Mouse (Mus musculus) limb, embryonic 14.5 days (tissue): ENCODE results near the gene Hfe2. TPM values are rescaled to one million over a fixed set of nuclear protein-coding genes. Genes with fewer than 3 reads are reported as not detected.

ENCODE experiments used
- ATAC-seq: fragments of 200-750 bp; cut with Nextera tagmentation; 2 replicates; pipeline ENCODE4 v1.8.0; 2017; ENCODE audit warnings: low read depth, moderate number of reproducible peaks, moderate TSS enrichment; ENCODE audit not compliant: low FRiP score
- DNase-seq: peaks from one replicate; pipeline ENCODE4 v3.0.0-alpha.2; 2015; ENCODE audit warnings: low spot score
- H3K27ac ChIP-seq: fragments of 300-500 bp; sonication (generic); replicated peaks from 2 replicates; pipeline ENCODE4 v1.5.1; 2014; ENCODE audit warnings: low read depth, mild to moderate bottlenecking, low read length, moderate library complexity, mixed read lengths
- H3K27me3 ChIP-seq: fragments of 300-500 bp; sonication (generic); 2 replicates; pipeline ENCODE4 v1.6.1; 2014; ENCODE audit warnings: low read length, mixed read lengths; ENCODE audit not compliant: control insufficient read depth, insufficient read depth
- H3K36me3 ChIP-seq: fragments of 300-500 bp; sonication (generic); 2 replicates; pipeline ENCODE4 v1.6.1; 2014; ENCODE audit warnings: mild to moderate bottlenecking, low read length, moderate library complexity, mixed read lengths; ENCODE audit not compliant: control insufficient read depth, insufficient read depth
- H3K4me1 ChIP-seq: fragments of 300-500 bp; sonication (generic); 2 replicates; pipeline ENCODE4 v1.6.1; 2014; ENCODE audit warnings: antibody characterized with exemption, low read length, mixed read lengths; ENCODE audit not compliant: control insufficient read depth, insufficient read depth
- H3K4me2 ChIP-seq: fragments of 300-500 bp; sonication (generic); replicated peaks from 2 replicates; pipeline ENCODE4 v1.6.1; 2014; ENCODE audit warnings: low read depth, mild to moderate bottlenecking, low read length, moderate library complexity; ENCODE audit not compliant: severe bottlenecking
- H3K4me3 ChIP-seq: fragments of 300-500 bp; sonication (generic); replicated peaks from 2 replicates; pipeline ENCODE4 v1.5.1; 2014; ENCODE audit warnings: low read length
- H3K9ac ChIP-seq: fragments of 300-500 bp; sonication (generic); 2 replicates; pipeline ENCODE4 v1.6.1; 2014; ENCODE audit warnings: mild to moderate bottlenecking, low read depth, low read length, moderate library complexity; ENCODE audit not compliant: severe bottlenecking
- H3K9me3 ChIP-seq: fragments of 300-500 bp; sonication (generic); 2 replicates; pipeline ENCODE4 v1.6.1; 2016; ENCODE audit warnings: low read length; ENCODE audit not compliant: control insufficient read depth
- POLR2A ChIP-seq: fragments of 200-500 bp; IDR thresholded peaks from 2 replicates; pipeline ENCODE4 v1.8.0; 2012; ENCODE audit warnings: inconsistent platforms, mild to moderate bottlenecking, moderate library complexity, borderline replicate concordance; ENCODE audit not compliant: insufficient read depth, insufficient read length; ENCODE audit errors: extremely low read depth
- WGBS: fragments of 180-500 bp; shearing (Covaris S2); extraction: QIAGEN DNeasy Blood & Tissue Kit; methylation state at CpG from one replicate; pipeline ENCODE4 v1.1.7; 2014; 5-methylcytosine and 5-hydroxymethylcytosine counted together
- polyA plus RNA-seq, 2 experiments: library from polyadenylated mRNA; depleted of rRNA in 1 of 2; stranded (reverse) in 1 of 2; unstranded in 1 of 2; fragments of >200 nt; fragmentation: Nextera tagmentation in 1 of 2; extraction: Ambion mirVana in 1 of 2; gene quantifications; 2 replicates each; pipeline versions ENCODE4 v1.2.1 to v1.2.3; 2012 to 2014

Gene Hfe2
- polyA plus RNA-seq, 2 experiments = 20.5 to 21.4 TPM

DNA sequence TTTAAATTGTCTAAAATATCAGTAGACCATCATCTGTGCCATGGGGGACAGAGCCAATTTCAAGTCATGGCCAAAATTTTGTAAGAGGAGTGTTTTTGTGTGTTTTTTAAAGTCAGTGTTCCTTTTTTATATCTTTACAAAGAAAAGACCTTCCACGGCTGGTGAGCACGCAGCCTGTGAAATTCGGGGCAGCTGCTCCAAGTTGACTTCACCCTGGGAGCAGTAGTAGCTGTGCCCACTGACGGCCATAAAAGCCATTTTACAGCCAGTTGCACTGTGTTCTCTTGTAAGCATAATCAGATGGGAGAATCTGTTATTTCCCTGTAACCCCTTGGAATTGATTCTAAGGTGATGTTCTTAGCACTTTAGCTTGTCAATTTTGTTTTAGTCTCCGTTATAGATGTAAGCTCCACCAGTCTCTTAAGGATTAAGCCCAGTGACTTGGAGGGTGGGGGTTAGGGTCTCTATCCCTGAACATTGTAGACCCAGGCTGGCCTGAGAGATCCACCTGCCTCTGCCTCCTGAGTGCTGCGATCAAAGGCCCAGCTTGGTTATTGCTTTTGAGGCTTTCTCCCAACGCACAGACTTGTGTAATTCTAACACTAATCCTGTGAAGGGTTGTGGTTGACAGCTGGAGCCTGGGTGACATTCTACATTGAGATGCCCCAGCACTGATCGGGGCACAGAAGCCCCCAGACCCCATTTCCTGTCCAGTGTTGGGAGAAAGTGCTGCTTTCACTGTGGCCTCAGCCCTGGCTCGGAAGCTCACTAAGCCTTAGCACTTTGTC lies 36.1 kb downstream of the Hfe2 start:
- Histone ChIP-seq H3K4me2 (peak overlapping the region; percentile 79), H3K27me3 (no peaks in the 10 kb centered on the region), H3K9me3 (no peaks in the 10 kb centered on the region), H3K4me3 (peak overlapping the region; percentile 60), H3K4me1 (peaks cover 37% of the 10 kb centered on the region), H3K27ac (0 out of 2 replicates have a peak overlapping the region, but pooled peaks have one; percentile 38), H3K9ac (no peak overlapping the region), H3K36me3 (peaks cover 25% of the 10 kb centered on the region)
- DNase-seq (no peak), ATAC-seq (no peak)
- no peak for TF ChIP-seq POLR2A
- 75% methylated on average over 9 of the region's 9 CpGs for WGBS

DNA sequence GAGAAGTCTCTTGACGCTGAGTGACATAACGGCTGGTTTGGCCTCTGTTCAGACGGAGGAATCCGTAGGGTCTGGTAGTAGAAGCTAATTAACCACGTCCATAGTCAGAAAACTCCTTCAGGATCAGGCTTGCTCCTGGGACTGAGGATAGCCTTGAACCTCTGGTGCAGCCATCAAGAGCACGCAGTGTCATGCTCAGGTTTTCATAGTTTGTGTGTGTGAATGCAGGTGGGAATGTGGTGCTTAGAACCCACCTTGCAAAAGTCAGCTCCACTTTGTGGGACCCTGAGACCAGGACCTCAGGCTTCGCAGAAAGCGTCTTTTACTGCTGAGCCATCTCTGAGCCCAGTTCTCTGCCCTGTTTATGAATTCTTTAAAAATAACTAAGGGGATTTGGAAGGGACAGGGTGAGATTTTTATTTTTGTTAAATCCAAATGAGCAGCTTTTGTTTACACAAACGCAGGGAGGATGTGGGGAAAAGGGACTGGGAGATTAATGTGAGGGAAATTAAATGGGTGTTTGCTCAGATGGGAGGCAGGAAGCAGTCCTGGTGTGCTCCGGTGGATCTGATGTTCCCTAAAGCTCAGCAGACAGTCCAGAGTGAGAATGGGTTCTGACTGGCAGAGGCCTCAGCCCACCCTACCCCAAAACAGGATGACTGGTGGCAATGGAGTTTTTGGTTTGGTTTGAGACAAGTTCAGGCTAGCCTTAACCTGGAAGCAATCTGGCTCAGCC lies 37.1 kb downstream of the Hfe2 start:
- Histone ChIP-seq H3K4me3 (no peak overlapping the region), H3K27me3 (no peaks in the 10 kb centered on the region), H3K4me1 (peaks cover 29% of the 10 kb centered on the region), H3K36me3 (peaks cover 25% of the 10 kb centered on the region), H3K9ac (no peak overlapping the region), H3K4me2 (no peak overlapping the region), H3K27ac (no peak overlapping the region), H3K9me3 (no peaks in the 10 kb centered on the region)
- no peak for TF ChIP-seq POLR2A
- ATAC-seq (no peak), DNase-seq (no peak)
- WGBS = 60% methylated on average over 10 of the region's 10 CpGs

DNA sequence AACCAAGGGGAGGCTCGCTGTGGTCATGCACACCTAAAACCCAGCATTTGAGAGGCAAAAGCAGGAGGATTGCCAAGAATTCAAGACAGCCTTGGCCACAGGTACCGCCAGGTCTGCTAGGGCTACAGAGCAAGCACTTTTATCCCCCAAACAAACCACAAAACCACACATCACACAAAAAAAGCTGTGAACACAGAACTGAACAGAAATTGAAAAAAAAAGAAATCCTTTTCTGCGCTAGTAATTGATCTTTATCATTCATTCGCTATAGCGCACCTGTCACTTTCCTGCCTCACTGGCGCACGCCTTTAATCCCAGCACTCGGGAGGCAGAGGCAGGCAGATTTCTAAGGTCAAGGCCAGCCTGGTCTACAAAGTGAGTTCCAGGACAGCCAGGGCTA lies 38.3 kb downstream of the Hfe2 start:
- no peak overlapping the region for H3K4me3 ChIP-seq
- H3K9ac ChIP-seq = no peak overlapping the region
- H3K4me2 ChIP-seq = no peak overlapping the region
- H3K36me3 ChIP-seq = peaks cover 25% of the 10 kb centered on the region
- no peak for TF ChIP-seq POLR2A
- no peaks in the 10 kb centered on the region for H3K9me3 ChIP-seq
- DNase-seq (no peak), ATAC-seq (no peak)
- H3K27ac ChIP-seq = no peak overlapping the region
- H3K4me1 ChIP-seq = peaks cover 28% of the 10 kb centered on the region
- WGBS = 92% methylated on average over 8 of the region's 8 CpGs
- H3K27me3 ChIP-seq = no peaks in the 10 kb centered on the region

DNA sequence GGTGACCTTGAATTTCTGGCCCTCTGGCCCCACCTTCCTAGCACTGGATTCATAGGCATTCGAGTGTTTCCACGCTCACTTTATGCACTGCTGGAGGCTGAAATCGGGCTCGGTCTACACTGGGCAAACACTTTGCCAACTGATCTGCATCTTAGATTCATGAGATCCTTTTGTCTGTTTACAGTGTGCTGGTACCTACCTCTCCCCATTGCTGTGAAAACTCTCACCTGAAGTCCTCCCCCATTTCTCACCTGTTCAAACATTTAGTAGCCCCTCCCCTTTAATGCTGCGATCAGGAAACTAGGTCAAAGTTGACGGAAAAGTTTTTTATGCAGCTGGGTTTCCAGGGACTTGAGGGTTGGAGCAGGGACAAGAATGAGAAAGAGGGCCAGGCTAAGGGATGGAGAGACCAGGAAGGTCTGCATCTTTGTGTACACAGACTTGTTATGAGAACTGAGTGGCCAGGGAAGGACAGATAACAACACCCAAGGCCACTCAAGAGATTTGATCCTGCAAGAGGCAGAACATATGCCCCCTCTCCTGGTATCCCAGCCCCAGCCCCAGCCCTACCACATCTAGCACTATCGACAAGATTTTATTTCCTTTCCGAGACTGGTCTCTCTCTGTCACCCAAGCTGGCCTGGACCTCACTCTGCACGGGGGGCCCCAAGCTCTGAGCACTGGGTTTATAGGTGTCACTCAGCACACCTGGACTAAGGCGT lies 39.1 kb downstream of the Hfe2 start:
- ATAC-seq (no peak; the same call in 1 of the 2 replicates), DNase-seq (no peak)
- Histone ChIP-seq H3K4me1 (peaks cover 28% of the 10 kb centered on the region), H3K27ac (peak overlapping the region; percentile 55; the same call in 1 of the 2 replicates), H3K36me3 (peaks cover 25% of the 10 kb centered on the region), H3K4me2 (no peak overlapping the region), H3K4me3 (no peak overlapping the region), H3K9me3 (no peaks in the 10 kb centered on the region), H3K27me3 (no peaks in the 10 kb centered on the region), H3K9ac (no peak overlapping the region)
- TF ChIP-seq POLR2A = no peak
- 41% methylated on average over 10 of the region's 10 CpGs for whole genome bisulfite sequencing

DNA sequence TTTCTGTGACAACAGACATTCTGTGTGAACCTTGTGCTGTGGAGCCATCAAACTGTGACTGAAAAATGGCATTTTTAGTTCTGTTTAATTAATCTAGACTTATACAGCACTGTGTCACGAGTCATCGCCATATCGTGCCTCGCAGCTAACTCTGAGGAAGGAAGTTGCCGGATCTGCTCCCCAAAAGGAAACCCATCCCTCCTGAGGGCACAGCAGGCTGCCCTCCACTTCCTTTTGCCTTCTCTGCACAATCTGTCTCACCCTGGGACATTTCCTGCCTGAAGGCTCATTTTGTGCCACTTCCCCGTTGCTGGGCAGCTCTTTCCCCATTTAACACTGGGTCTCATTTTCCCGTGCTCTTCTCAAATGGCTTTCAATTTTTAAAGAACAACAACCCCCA lies 39.7 kb downstream of the Hfe2 start:
- ATAC-seq = no peak
- H3K4me2 ChIP-seq = no peak overlapping the region
- no peak for TF ChIP-seq POLR2A
- peak overlapping the region; percentile 55; the same call in 1 of the 2 replicates for H3K27ac ChIP-seq
- H3K4me3 ChIP-seq = no peak overlapping the region
- H3K9me3 ChIP-seq = no peaks in the 10 kb centered on the region
- DNase-seq = no peak
- WGBS = 47% methylated on average over 7 of the region's 7 CpGs
- H3K9ac ChIP-seq = no peak overlapping the region
- H3K27me3 ChIP-seq = no peaks in the 10 kb centered on the region
- peaks cover 22% of the 10 kb centered on the region for H3K36me3 ChIP-seq
- H3K4me1 ChIP-seq = peaks cover 24% of the 10 kb centered on the region
